Mouse (Mus musculus) T-cell, adult 2 months (primary cell): Measurements from ENCODE around the gene Slco1a4.
"Not testable (repeated sequence)": the region's sequence is repeated elsewhere in the genome, so short reads cannot be mapped to it uniquely, and the experiment has no call there.

Experiments used
- DNase-seq: peaks from one replicate; pipeline ENCODE4 v3.0.0; 2022; ENCODE audit warnings: low spot score

The Slco1a4 gene

DNA sequence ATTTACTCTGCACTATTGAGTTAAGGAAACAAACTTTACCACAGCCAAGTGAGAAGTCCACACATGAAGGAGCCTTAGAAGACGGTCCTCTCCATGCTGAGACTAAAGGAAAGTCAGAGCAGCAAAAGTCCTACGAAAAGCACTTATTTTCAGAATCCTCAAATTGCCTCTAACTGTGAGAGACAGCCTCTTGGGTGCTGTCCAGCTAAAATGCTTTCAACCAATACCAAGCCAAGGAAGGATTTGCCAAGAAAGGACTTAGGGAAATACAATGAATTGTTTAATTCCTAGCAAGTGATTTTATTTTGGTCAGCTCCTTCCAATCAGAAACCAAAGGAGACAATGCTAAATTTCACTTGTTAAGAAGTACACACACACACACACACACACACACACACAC, at the start of gene Slco1a4:
TSS of gene Slco1a4 (minus strand) at position 115 of the 400 bp plus-strand sequence.
- DNase-seq, result no peak

- no peak for DNase-seq
Observed at GRCm38 (mm10) chr6:141898197-141898596, 42.2 kb upstream of the Slco1a4 start.

DNA sequence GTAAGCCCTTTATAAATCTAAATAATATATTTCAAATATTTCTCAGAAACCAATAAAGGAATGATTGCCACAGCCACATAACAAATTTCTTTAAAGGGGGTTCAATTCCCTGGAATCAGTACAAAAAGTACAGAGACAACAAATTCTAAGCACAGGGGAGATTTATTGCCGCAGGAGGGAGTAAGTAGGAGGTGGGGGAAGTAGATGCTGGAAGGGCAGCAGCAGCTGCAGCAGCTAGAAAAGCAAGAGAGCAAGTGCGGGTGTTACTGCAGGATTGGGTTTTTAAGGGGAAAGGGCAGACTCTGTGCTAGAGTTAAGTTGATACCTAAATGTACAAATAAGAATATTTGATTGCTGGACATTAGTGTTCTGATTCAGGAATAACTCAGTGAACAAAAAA, 33.7 kb upstream of the Slco1a4 start:
- DNase-seq, result no peak

- DNase-seq, result no peak
Observed at GRCm38 (mm10) chr6:141888248-141888647, 32.2 kb upstream of the Slco1a4 start.

GRCm38 (mm10) chr6:141882581-141882980, 26.6 kb upstream of the Slco1a4 start:
- no peak for DNase-seq

GRCm38 (mm10) chr6:141875742-141876141, 19.7 kb upstream of the Slco1a4 start:
- not testable (repeated sequence) for DNase-seq

DNA sequence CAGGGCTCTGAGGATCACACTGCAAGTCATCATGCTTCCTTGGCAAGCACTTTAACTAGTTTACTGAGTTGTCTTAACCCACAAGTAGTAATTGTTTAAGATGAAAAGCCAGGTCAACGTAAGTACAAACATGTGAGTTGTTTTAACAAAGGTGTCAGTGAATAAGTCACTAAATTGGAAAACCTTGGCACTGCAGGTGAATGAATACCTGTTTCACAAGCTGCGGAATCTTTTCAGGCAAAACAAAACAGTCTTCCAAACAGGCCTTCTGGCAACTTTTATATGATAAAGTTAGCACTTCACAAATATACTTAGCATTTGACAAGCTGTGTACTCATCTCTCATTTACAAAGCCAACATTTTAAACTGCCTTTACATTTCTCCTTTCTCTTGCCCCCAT, 15.7 kb upstream of the Slco1a4 start:
- no peak for DNase-seq

GRCm38 (mm10) chr6:141868735-141869134, 12.7 kb upstream of the Slco1a4 start:
- no peak for DNase-seq

- DNase-seq, result no peak
Observed at GRCm38 (mm10) chr6:141866026-141866425, 10.0 kb upstream of the Slco1a4 start.

DNA sequence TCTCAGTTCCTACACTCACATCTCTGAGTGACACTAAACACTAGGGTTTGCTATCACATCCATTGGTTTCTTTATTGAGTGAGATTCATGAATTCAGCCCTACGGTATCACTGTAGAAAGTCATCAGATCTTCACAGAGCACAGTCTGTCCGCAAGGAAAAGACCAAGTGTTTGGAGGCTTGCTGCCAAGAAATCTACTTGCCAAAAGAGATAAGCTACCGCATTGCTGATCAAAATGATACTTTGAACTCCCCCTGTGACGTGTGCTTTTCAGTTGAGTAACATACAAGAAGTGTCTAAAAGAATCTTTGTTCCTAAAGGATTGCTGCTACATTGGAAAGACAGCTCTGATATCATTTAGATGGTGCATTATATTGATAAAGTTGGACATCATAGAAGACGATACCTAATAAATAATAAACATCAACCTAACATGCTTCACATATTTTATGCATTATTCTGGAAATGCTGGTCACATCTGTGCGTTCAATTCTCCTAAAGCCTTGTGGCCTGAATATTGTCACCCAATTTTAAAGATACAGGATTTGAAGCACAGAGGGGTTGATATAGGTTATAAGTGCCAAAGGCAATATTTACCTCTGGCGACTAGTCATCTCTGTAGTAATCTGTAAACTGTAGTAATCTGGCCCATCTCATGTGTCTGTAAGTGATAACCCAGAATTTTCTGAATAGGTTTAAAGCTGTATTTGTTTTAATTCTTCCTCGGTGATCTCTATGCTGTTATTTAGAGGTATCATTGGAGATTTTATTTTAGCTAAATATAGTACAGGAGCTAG, 1.9 kb upstream of the Slco1a4 start:
- no peak for DNase-seq

- DNase-seq, result no peak
Observed at GRCm38 (mm10) chr6:141853616-141854015, 2.4 kb downstream of the Slco1a4 start.

- no peak for DNase-seq
Observed at GRCm38 (mm10) chr6:141849051-141849450, 6.9 kb downstream of the Slco1a4 start.

DNA sequence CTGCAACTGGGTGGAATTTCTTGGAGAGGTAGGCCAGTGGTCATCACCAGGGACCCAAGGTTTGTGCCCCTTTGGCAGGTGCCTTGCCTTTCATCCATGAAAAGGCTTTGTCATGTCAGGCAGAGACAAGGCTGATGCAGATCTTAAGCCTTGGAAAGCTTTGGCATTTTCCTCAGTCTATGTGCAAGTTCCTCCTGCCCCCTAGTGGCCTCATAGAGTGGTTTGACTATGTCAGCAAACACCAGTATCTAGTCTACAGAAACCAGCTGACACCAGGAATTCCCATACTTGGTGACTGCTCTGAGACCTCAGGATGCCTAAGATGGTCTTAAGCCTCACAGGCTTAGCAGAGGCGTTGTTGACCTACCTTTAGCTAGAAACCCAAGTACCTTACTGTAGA, 58.2 kb downstream of the Slco1a4 start:
- no peak for DNase-seq

- no peak for DNase-seq
Observed at GRCm38 (mm10) chr6:141774476-141774875, 81.5 kb downstream of the Slco1a4 start.

DNA sequence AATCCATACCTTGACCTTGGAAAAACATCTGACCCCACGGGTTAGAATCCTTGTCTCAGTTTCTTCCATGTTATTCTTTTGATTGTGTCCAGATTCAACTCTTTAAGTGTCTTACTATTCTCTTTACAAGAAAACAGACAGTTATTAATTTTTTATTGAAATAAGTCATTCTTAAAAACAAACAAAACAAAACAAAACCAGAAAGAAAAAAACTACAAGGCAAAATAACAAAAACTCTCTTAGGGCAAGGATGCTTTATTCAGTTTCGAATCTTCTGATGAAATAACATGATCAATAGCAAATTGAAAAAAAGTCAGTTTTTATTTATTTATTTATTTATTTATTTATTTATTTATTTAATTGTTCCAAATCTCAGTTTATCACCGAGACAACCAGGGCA, 82.3 kb downstream of the Slco1a4 start, which contains the start of gene Gm5724:
TSS of gene Gm5724 (minus strand) at position 101 of the 400 bp plus-strand sequence.
- no peak for DNase-seq
